Mouse (Mus musculus) embryo, embryonic 11 days (tissue): Measurements from ENCODE around the gene Stau1.

Experiments
- DNase-seq: peaks from one replicate; pipeline ENCODE4 v3.0.0-alpha.2; 2015

The Stau1 gene

DNA sequence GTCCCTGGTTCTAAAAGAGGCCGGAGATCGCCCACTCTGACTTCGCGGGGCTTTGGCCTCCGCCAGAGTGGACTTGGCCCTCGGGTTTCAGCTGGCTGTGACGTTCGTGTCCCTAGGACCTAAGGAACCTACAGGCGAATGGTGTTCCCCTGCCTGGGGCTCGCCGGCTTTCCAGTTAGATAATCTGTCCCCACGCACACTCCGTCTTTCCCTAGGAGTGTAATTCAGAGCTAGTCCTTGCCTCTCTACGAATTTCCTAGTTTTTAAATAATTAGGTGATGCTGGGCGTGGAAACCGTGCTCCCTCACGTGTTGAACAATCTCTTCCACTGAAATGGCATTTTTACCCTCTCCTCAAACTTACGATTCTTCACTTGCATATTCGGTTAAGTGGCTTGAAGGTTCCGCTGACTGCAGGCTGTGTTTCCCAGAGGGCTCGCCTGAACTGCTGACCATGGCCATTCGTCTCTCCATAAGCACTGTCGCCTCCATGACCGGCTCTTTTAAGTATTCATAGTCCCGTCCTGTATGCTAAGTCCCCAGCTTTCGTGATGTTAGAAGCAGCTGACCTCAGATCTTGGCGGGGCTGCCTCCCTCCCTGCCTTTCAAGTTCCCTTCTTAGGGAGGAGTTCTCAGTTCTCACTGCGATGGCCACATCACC is 89.4 kb downstream of the Stau1 start:
- peak; percentile 13 for DNase-seq

DNA sequence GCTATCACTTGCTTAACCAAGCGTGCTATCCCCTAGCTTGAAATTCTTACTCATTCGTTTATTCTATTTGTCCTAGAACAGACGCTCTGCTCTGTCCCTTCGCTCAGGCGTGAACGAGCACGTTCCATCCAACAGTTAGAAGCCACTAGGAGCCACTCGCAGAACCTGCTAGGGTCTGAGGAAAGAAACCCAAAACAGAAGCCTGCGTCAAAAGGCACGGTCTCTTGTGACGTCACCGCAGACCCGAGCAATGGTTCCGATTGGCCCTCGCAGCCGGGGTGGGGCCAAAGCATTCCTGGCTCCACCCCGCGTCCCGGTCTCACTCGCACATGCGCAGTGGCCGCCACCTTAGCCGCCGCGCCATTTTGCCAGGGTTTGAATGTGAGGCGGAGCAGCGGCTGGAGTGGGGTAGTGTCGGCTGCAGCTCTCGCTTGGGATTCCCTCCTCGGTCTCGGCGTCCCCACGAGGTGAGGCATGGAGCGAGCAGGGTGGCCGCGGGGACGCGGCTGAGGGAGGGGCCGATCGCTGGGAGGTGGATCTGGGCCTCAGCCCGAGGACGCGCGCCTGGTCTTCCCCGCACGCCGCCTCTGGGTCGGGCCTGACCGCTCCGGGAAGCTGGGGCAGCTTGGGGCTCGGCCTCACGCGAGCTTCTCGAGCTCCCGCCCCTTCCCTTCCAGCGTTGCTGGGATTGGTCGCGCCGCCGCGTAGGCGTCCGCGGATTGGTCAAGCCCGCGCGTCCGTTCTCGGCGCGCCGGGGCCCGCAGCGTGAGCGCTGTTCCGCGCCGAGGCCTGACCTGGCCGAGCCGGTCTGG is 90.2 kb downstream of the Stau1 start, which contains the start of gene Cse1l:
Gene Cse1l, plus strand, starts transcription at position 330 of the 812 bp plus-strand sequence.
- DNase-seq = peak; percentile 98

DNA sequence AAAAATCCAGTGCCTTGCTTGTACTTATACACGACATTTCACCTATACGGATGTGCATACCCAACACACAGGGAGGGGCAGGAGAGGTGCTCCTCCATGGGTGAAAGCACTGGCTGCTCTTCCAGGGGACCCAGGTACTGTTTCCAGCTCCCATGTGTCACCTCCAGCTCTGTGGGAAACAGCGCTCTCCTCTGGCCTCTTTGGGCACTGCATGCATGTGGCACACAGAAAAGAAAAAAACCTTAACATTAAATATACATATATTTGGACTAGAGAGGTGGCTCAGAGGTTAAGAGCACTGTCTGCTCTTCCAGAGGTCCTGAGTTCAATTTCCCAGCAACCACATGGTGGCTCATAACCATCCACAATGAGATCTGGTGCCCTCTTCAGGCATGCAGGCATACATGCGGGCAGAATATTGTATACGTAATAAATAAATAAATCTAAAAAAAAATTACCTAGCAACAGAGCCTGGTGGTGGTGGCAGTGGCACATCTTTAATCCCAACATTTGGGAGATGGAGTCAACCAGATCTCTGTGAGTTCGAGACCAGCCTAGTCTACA is 92.3 kb downstream of the Stau1 start:
- no peak for DNase-seq

DNA sequence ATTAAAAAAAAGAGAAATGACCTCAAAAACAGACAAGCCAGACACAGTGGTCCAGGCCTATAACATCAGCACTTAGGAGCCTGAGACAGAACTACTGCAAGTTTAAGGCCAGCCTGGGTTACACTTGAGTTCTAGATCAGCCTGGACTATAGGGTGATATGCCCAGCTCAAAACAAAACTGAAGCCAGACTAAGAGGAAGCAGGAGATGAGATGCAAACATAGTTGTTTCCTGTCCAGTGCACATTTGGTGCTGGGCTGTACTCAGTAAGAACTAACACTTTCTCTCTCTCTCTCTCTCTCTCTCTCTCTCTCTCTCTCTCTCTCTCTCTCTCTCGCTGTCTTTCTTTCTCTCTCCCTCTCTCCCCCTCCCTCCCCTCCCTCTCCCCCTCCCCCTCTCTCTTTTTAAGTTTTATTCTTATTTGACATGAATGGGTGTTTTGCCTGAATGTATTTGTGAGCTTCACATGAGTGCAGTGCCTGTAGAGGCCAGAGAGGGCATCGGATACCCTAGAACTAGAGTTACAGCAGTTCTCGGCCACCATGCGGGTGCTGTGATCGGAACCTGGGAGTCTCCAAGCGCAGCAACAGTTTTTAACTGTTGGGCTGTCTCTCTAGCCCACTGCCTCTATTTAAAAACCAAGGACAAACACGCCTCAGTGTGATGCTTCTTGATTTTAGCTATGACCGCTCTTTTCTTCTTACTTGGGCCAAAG is 95.2 kb downstream of the Stau1 start:
- no peak for DNase-seq

DNA sequence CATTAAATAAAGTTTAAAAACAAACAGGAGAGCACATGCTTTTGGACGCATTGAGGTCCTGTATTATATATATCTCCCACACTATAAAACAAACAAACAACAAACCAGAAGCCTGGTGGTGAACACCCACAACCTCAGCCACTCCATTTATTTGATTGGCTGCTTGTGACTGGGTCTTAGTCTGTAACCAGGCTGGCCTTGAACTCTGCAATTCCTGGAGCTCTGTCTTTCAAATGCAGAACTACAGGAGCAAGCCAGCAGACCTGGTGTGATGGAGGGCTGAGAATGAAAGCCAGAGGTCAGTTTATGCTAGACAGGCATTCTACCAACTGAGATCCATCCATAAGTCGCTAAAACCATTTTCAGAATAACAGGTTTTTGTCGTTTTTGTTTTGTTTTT is 96.4 kb downstream of the Stau1 start:
- no peak for DNase-seq

DNA sequence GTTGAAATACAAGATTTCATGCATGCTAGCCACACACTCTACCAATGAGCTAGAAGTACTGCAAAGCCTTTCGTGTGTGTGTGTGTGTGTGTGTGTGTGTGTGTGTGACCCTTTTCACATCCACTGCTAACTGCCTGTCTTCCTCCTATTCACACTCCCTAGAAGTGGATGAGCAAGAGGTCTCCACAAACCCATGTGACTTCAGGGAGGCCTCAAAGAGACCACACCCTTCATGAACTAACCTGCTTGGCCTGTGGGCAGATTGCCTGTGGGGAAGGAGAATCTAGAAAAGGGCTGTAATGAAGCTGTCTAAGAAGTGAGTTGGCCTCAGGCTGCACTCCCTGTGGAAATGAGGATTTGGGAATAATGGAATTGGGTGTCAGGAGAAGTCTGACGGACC is 96.9 kb downstream of the Stau1 start:
- no peak for DNase-seq
